Mouse (Mus musculus): ENCODE measurements around the gene Cd79b.

The Cd79b gene

DNA sequence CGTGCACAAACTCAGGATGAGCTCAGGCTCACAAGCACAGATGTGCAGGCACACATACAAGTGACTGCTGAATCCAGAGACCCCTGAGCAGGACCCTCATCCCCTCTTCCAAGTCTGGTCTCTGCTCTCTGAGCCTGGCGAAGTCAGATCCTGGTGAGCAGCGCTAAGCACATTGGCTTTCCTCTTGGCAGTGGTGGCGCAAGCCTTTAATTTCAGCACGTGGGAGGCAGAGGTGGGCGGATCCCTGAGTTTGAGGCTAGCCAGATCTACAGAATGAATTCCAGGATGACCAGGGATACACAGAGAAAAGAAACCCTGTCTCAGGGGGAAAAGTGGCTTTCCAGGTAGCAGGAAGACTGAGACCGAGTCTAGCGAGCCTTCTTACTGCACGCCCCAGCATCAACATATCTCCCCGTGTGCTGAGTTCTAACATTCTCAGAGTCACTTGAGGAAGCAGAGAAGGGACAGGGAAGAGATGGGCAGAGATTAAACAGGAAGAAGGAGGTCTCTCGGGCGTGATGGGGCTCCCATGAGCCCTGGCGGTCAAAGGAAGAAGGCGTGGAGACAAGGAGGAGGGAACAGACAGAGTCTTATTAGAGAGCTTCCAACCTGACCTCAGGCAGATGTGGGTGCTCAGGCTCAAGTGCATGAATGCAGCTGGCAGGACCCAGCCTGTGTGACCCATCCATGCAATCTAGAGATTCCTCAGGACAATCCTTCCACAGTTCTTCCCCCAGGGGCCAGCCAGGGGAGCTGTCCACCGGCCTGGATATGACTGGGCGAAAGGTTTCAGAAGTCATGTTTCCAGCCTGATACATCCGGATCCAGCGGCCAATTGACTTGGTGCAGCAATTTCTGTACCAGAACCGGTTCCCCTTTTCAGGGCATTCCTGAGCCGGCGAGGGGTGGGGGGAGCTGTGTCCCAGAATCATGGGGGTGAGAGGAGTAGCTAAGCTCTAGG, 4.1 kb upstream of the Cd79b start:
- DNase-seq (ENCODE audit: low read depth, low spot score) = no peak

DNA sequence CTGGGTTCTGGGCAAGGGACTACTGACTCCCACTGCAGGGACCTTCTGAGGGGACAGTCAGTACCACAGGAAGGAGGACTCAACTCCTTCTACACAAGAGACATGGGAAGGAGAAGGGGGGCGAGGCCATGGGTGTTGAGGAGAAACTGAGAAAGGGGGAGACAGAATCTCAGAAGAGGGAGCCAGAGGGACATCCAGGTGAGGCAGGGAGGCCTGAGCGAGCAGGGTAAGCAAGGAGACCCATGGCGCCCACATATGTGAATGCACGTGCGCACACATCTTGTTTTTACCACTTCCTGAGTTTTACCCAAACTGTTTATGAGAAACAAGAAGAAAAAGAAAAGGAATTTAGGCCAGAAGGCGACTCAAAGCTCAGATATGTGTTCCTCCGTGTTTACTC, 3.2 kb upstream of the Cd79b start:
- DNase-seq (ENCODE audit: low read depth, low spot score) = no peak

DNA sequence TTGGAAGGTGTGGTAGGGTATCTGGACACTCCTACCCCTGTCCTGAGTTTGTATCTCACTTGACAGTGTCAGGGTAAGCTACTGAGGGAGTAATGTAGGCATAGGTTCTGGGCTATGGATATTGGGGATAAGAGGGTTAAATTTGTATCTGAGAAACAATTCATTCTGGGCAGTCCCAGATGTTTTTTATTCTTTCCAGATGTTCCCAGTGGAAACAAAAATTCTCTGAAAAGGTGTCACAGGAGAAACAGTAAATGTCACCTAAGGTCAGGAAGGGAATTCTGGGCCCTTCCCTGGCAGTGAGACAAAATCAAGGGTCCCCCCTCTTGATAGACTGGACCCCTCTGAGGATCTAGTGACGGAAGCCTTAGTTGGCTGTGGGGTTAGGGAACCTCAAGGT, 1.9 kb upstream of the Cd79b start:
- DNase-seq (ENCODE audit: low read depth, low spot score) = no peak

DNA sequence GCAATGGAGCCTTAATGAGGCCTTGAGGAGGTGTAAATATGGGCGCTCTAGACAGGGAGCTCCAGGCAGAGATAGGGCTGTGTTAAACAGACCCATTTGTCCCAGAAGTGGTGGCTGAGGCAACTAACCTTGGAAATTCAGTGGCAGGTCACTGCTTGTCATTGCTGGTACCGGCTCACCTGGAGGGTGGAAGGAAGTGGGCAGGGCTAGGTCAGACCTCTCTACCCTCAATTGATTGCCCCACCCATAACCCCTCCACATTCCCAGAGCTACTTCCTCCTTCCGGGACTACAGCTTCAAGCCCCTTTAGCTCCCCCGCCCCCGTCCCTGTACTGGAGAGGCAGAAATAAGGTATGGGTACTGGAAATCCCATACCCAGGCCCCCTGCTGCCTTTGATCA, 1.0 kb downstream of the Cd79b start:
- no peak for DNase-seq (ENCODE audit: low read depth, low spot score)

DNA sequence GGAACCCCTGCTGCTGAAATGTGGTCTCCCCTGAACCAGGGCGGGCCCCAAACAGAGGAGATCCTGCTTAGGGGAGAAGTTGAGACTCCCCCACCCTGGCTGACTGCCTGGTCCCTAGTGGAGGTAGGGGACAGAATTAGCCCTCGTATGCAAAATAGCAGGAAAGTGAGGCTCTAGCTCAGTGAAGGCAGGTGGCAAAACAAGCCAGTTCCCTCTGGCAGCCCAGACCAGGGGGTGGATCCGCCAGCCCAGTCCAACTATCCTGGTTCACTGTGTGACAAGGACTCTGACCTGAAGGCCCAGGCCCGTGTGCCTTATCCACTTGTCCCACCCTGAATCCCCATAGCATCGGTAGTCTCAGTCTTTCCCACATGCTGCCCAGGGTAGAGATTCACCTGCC, 4.4 kb downstream of the Cd79b start:
- no peak for DNase-seq (ENCODE audit: low read depth, low spot score)

DNA sequence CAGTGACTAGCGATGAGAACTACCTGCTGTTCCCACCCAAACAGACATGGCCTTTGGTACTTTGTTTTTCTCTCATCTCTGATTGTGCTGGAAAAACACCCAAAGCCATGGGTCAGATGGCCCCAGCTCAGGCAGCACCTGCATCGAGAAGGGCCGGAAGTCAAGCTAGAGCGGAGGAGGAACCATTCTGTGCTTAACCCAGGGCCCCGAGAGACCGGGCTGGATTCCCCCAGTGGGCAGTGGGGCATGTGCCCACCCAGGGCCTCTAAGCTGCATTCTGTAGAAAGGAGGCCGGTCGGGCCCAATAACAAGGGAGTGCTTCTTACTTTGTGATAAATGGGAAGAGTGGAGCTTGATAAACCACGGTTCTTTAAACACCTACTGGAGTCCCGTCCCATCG, 6.4 kb downstream of the Cd79b start:
- no peak for DNase-seq (ENCODE audit: low read depth, low spot score)

DNA sequence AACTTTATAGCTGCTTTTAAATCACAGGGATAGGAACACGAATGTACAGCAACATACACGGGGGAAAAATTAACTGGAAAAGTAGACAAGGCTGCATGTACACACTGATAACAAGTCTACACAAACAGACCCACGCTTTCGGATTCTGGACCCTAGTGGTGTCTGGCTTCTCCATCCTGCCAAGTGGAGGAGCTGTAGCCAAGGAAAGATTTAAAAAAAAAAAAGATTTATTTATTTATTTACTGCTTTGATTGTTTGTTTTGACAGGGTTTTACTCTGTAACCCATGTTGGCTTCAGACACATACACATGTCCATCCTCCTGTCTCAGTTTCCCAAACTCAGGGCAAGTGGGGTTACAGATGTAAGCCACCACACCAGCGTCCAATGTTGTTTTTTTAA, 7.1 kb downstream of the Cd79b start:
- DNase-seq (ENCODE audit: low read depth, low spot score) = no peak

DNA sequence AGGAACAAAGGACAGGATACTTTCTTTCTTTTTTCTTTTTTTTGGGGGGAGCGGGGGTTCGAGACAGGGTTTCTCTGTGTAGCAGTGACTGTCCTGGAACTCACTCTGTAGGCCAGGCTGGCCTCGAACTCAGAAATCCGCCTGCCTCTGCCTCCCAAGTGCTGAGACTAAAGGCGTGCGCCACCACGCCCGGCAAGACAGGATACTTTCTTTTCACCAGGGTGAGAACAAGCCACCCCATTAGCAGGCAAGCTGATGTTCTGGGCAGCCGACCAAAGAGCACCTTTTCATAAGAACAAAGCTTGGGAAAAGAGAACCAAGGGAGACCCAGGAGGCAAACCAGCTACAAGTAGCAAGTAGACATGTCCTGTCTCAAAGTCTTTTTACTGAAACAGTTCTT, 7.8 kb downstream of the Cd79b start:
- DNase-seq (ENCODE audit: low read depth, low spot score) = no peak

DNA sequence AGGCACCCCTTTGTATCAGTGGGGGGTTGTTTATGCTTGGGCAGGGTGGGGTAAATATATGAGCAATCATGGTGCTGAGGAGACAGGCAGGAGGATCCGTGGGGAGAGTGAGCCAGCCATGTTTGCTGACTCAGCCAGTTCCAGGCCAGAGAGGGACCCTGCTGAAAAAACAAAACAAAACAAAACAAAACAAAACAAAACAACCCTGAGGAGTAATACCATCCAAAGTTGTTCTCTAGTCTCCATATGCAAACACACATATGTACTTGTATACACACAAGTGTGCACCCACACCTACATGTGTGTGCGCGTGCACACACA, 8.5 kb downstream of the Cd79b start:
- DNase-seq (ENCODE audit: low read depth, low spot score) = no peak

DNA sequence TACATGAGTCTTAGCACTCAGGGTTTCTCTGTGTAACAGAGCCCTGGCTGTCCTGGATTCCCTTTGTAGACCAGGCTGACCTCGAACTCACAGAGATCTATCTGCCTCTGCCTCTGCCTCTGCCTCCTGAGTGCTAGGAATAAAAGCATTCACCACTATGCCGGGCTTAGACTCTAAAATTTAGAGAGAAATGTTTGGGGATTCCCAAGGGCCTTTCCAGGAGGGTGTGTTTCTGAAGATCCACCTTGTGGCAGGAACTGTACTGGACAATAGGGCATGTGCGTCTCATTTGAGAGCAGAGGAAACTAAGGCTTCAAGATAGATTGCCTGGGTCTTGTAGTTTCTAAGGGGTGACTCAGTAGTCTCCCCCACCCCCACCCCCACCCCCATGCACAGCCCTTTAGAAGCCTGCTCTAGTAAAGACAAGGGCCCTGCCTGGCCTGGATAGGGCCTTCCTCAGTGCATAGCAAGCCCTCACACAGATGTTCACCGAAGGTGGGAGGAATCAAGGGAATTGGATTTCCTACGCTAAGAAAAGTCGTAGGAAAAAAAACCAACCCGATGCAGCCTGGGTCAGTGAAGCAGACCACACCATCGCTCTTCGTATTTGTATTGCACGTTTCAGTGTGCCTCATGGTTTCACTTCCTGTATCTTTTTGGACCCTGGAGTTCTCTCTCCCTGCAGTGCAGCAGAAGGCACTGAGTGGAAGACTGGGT, 9.1 kb downstream of the Cd79b start:
- DNase-seq (ENCODE audit: low read depth, low spot score) = no peak

DNA sequence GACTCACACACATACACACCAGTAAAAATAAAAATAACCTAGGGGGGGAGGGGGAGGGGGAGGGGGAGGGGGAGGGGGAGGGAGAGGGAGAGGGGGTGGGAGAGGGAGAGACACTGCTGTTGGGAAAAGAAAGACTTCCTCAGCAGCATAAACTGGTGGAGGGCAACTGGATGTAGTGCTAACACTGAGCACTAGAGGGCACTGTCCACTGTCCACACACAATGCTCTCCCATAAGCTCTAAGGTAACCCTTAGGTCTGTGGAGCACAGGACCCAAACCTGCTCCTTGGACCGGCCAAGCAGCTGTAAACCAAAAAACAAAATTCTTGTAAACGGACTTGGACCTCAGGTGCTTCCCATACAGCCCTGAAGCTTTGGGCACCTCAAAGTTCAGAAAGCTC, 11.9 kb downstream of the Cd79b start:
- DNase-seq (ENCODE audit: low read depth, low spot score) = peak; percentile 70

DNA sequence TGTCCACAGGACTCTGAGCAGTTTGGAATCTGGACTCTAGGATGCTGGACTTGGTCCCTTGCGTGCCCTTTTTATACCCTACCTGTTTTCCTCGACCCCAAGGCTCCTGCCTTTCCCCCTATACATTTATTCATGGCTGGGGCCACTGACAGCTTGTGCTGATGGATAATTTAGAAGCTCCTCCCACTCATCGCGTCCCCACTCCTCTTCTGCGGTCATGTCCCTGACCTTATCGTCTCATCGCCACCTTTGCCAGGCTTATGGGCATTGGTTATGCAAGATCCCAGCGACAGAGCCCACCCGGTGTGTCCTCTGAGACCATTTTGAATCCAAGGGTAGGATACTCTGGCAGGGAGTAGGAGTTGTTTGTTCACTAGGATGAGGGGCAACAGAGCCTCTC, 12.8 kb downstream of the Cd79b start, which contains the start of gene Gh:
Gene Gh, minus strand, starts transcription at position 101 of the 400 bp plus-strand sequence.
- DNase-seq (ENCODE audit: low read depth, low spot score) = no peak

DNA sequence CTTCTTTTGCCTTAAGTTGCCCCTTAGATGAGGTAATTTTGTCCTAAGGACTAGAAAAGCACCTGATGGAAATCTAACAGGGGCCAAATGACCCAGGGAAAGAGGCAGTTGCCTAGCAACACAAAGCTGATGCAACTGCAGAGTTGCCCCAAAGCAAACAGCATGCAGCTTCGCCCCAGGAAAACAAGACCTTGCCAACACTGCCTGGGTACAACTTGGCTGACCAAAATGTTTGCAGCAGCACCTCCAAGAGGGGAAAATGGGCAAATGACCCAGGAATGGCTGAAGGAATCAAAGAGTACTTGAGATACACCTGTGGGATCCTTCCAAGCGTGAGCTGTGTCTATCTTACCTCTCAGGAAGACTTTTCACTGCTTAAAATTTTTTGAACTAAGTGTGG, 22.7 kb downstream of the Cd79b start:
- DNase-seq (ENCODE audit: low read depth, low spot score) = no peak

DNA sequence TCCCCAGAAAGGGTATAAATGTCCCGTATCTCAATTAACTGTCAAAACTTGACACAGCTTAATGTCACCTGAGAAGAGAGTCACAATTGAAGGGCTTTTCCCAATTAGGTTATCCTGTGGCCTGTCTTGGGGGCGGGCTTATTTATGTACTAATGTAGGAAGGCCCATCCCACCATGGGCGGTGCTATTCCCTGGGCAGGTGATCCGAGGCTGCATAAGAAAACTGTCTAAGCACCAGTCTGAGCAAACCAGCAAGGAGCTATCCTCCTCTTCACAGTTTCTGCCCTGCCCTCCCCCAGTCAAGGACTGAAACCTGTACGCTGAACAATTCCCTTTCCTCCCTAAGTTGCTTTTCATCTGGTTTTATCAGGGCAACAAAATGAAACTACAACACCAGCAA, 24.2 kb downstream of the Cd79b start:
- DNase-seq (ENCODE audit: low read depth, low spot score) = no peak

DNA sequence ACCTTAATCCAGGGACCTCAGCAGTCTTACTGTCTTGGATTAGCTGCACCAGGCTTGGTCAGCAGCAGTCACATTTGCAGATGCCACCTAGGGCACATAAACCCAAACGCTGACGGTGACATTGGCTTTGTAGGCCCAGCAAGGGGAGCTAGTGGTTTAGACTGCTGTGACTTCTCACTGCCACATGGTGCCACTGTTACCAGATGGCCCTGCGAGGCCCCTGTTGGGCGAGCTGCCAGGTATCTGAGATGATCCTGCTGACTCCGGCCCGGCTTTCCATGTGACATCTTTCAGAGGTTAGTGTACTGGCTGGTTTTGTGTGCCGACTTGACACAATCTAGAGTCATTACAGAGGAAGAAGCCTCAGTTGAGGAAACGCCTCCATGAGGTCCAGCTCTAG, 25.2 kb downstream of the Cd79b start:
- DNase-seq (ENCODE audit: low read depth, low spot score) = peak; percentile 86

DNA sequence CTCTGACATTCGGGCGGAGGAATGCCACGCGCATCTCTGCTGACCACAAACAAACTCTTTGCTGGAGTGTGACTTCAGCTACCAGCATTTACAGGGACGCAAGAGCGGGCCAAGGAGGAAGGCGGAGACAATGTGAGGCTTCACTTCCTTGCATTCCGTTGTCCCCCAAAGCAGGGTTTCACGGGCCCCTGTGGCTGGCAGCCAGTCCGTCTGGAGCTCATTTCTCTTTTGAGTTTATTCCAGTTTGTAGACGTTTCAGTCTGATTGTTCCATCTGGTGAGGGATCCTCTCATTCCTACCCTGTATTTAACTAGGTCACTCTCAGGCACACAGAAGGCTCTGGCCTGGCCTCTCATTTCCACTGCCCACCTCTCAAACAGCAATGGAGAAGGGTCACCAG, 27.6 kb downstream of the Cd79b start:
- no peak for DNase-seq (ENCODE audit: low read depth, low spot score)

DNA sequence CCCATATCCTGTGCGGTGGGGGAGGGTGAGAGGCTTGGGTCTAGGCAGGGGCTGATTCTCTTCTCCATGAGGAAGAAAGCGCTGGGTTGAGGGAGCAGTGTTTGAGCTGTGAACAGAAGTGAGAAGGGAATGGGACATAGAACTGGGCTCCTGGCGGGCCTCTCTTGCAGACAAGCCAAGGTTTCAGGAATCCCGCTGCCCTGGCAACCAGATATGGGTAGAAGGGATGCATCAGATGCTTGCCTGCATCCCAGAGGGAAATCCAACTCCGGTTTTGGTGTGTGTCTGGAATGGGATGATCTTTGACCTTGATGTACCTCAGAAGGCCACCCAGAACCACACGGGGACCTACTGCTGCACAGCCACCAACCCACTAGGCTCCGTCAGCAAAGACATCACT, 28.4 kb downstream of the Cd79b start:
- DNase-seq (ENCODE audit: low read depth, low spot score) = no peak

DNA sequence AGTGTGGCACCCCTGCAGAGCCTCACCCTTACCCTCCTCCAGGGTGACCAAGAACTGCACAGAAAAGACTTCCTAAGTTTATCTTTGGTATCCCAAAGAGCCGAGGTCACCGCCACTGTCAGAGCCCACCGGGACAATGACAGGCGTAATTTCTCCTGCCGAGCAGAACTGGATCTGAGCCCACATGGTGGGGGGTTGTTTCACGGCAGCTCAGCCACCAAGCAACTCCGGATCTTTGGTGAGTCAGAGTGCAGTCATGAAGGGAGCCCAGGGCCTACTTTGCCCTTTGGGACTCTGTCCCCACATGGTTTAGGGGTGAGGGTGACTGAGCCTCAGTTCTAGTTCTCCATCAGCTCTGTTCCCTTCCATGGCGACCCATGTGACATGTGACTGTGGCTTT, 30.4 kb downstream of the Cd79b start:
- no peak for DNase-seq (ENCODE audit: low read depth, low spot score)

DNA sequence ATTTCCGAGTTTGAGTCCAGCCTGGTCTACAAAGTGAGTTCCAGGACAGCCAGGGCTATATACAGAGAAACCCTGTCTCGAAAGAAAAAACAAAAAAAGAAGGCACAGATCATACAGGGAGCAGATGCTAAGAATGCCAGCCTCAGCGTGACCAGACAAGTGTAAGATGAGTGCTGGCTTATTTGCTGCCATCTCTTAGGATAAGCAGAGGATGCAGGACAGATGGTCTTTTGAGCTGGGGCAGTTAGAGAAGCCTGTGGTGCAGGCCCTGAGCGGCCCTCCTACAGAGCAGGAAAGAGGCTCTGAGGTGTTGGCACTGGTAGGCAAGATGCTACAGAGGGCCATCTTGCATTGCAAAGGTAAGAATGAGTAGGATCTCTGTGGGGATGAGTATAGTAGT, 31.2 kb downstream of the Cd79b start:
- DNase-seq (ENCODE audit: low read depth, low spot score) = no peak

DNA sequence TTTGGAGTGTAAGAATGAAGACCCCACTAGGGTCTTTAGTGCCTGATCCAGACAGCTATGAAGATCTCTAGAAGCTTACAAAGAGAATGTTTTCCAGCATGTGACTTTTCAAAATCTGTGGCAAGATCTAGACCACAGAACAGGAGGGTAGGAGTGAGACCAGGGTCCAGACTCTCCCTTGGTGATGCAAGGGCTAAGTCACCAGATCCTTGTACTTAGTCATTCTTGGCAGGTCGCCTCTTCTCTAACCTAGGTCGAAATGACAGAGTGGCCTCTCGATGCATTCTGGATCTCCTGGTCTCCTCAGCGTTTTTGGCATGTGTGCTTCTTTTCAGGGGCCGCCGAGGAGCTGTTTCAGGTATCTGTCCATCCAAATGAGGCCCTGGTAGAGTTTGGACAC, 32.1 kb downstream of the Cd79b start:
- DNase-seq (ENCODE audit: low read depth, low spot score) = no peak

DNA sequence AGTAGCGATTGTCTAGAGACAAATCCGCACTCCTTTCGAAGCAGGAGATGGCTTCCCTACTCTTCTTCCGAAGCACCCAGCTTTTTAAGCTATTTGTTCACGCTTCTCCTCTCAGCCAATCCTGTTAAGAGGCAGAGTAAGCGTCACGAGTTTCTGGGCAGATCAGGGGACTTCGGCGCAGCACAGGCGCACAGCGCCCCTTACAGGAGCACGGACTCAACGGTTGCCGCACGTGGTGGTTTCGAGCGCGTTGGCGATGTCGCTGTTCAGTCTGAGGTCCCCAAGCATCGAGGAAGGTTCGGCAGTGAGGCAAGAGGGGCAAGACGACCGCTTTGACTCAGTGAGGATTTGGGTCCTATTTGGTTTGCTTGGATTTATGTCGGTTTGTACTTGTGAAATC, 38.1 kb downstream of the Cd79b start, which contains the start of gene Tcam1:
Gene Tcam1, plus strand, starts transcription at position 219 of the 400 bp plus-strand sequence.
- DNase-seq (ENCODE audit: low read depth, low spot score) = peak; percentile 98

DNA sequence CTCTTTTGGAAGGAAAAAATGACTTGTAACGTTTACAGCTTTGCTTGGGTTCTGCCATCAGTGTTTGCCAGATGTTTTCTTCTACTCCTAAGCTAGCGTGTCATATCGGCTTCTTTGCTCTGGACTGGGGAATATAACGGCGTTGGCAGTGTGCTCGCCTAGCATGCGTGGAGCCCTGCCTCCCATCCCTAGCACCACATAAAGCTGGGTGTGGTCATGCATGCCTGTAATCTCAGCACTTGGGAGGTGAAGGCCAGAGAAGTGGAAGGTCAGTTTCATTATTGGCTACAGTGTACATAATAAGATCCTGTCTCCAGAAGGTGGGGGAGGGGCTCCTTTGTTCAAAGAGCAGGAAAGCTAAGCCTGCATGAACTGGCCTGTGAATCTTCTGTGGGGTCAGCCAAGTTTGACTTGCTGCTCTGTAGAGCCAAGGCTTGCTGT, 39.6 kb downstream of the Cd79b start:
- peak; percentile 52 for DNase-seq (ENCODE audit: low read depth, low spot score)

DNA sequence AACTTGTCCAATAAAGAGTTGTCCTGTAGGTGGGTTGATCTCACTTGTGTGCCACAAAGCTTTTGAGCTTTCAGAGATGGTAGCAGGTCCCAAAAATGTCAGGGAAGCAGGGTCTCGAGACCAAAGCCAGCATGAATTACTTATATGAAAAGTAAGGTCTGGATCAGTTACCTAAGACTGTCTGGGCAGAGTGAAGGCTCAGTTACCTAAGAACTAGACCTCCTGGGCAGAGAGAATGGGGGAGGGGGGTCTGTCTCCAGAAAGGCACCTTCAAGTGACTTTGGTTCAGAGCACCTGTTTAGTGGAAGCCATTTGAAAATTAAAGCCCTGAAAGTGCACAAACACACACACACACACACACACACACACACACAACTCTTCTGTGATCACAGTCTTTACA, 40.2 kb downstream of the Cd79b start:
- no peak for DNase-seq (ENCODE audit: low read depth, low spot score)

All from skeletal muscle tissue, adult 2 months (tissue).